Mouse (Mus musculus): Measurements from ENCODE around the gene Zscan20. TPM values are rescaled to one million over a fixed set of nuclear protein-coding genes. Genes with fewer than 3 reads are reported as not detected.

The Zscan20 gene
- 3.1 TPM for polyA plus RNA-seq (2014; fragmentation: Illumina TruSeq; extraction: RNeasy Lipid Tissue Mini Kit (QIAGEN cat#74804))

DNA sequence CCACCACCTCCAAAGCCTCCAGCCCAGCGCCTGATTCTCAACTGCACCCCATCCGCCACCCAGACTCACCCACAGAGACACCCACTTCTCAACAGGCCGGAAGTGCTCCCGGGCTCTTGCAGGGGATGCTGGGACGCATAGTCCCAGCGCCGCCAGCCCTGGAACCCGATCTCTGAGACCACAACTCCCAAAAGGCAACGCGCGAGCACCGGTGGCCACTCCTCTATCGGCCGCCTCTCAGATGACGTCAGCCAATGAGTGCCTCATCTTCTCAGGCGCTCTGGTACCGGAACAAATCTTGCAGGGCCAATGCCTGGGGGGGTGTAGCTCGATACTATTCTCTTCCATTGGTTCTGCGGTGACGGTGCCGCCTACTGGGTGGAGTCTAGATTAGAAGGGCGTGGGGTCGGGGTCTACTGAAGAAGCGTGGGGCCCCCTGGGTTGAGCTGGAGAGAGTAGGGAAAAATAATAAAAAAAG, at the start of gene Zscan20:
Gene Zscan20 (minus strand): TSS at position 174 of the 478 bp plus-strand sequence.

DNA sequence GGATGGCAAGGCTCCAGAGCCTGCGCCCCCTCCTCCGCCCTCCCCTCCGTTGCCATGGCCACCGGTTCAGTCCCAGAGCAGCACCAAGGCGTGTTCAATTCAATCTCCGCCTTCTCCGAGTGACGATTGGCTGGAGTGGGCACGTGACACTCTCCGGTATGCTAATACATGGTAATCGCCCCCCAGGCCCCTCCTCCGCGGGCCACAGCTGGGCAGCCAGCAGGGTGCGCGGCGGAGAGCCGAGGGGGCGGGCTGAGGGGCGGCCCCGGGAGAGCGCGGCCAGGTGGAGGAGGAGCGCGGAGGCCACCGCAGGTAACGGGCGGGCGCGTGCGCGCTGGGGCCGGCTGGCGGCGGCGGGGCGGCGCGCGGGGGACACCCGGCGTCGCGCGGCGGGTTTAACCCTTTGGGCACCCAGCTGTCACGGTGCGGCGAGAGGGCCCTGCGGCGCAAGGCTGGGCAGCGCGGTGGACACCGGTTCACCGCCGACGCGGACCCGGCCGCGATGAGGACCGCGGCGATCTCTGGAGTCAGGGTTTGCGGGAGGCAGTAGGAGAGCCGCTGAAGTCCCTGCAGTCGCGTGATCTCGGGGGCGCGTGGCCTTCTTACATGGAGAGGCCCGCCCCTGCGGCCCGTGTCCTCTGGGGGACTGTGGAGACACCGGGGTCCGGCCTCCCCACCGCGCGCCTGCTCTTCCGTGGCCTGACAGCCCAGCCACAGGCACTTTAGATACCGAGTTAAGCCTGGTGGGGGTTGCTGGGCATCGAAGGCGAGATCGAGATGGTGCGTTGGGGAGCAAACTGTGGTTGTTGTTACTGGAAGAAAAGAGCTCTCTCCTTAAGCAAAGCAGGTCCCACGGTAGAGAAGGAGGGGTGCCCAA, 44.8 kb upstream of the Zscan20 start, which contains the start of gene Phc2:
Gene Phc2 (plus strand): TSS at position 198 of the 877 bp plus-strand sequence.

DNA sequence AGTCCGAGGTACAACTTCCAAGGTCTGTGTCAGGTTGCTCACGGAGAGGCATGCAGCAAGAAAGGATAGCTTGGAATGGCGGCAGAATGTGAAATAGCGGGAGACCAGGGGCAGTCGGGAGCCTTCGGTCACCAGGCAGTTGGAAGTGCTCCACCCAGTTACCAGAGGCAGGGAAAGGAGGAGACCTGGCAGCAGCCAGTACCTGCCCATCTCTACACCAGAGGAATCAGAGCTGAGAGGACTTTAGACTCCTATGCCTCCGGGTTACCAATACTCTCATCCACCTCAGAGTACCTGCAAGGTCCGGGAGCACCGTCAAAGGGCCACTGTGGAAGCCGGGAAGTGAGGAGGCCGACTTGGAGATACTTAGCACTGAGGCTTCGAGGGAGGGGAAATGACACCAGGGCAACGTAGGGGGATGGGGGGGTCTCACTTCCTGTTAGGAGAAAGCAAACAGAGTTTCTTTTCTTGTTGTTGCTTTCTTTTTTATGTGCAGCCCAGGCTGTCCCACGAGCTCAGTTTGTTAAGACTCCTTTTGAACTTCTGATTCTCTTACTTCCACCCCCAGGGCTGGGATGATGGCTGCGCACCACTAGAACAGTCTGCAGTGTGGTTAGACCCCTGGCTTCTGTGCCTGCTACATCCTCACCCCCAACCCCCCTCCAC, 8.5 kb upstream of the Zscan20 start, which contains the start of gene Tlr12:
Gene Tlr12 (minus strand): TSS at position 374 of the 666 bp plus-strand sequence.

Other genes with a start within 250 kb of the Zscan20 start
- not detected for gene Tlr12, start 8.5 kb upstream of the Zscan20 start, polyA plus RNA-seq (2014; fragmentation: Illumina TruSeq; extraction: RNeasy Lipid Tissue Mini Kit (QIAGEN cat#74804))
- gene Phc2, start 44.6 kb upstream of the Zscan20 start, polyA plus RNA-seq (2014; fragmentation: Illumina TruSeq; extraction: RNeasy Lipid Tissue Mini Kit (QIAGEN cat#74804)): 1.2 TPM
- not detected for gene A3galt2, start 145.3 kb upstream of the Zscan20 start, polyA plus RNA-seq (2014; fragmentation: Illumina TruSeq; extraction: RNeasy Lipid Tissue Mini Kit (QIAGEN cat#74804))
- gene Zfp362, start 195.9 kb upstream of the Zscan20 start, polyA plus RNA-seq (2014; fragmentation: Illumina TruSeq; extraction: RNeasy Lipid Tissue Mini Kit (QIAGEN cat#74804)): 16.6 TPM